Mouse (Mus musculus) forebrain, embryonic 14.5 days (tissue): ENCODE measurements at regions not wholly inside any gene's neighbourhood (a gene's known extent, or its start where the extent isn't known, plus 50 kb on each side); places are given as distances from the start of the nearest gene placed in this dataset.
"Not testable (repeated sequence)": the region's sequence is repeated elsewhere in the genome, so short reads cannot be mapped to it uniquely, and the experiment has no call there.

ENCODE experiments used
- ATAC-seq: fragments of 200-750 bp; cut with Nextera tagmentation; 2 replicates; pipeline ENCODE4 v1.8.0; 2017; ENCODE audit warnings: mild to moderate bottlenecking, moderate library complexity
- DNase-seq: peaks from one replicate; pipeline ENCODE4 v3.0.0-alpha.2; 2015; ENCODE audit warnings: low spot score
- H3K27ac ChIP-seq: fragments of 300-500 bp; sonication (generic); 2 replicates; pipeline ENCODE4 v1.5.1; 2014; ENCODE audit warnings: low read depth, mild to moderate bottlenecking, control low read depth, low read length, moderate library complexity
- H3K27me3 ChIP-seq: fragments of 300-500 bp; sonication (generic); replicated peaks from 2 replicates; pipeline ENCODE4 v1.6.1; 2014; ENCODE audit warnings: low read length, control low read depth, mixed read lengths; ENCODE audit not compliant: control insufficient read depth, insufficient read depth
- H3K36me3 ChIP-seq: fragments of 300-500 bp; sonication (generic); 2 replicates; pipeline ENCODE4 v1.6.1; 2014; ENCODE audit warnings: low read length, control low read depth; ENCODE audit not compliant: control insufficient read depth, insufficient read depth
- H3K4me1 ChIP-seq: fragments of 300-500 bp; sonication (generic); 2 replicates; pipeline ENCODE4 v1.6.1; 2014; ENCODE audit warnings: antibody characterized with exemption, low read length, control low read depth; ENCODE audit not compliant: control insufficient read depth, insufficient read depth
- H3K4me2 ChIP-seq: fragments of 300-500 bp; sonication (generic); 2 replicates; pipeline ENCODE4 v1.6.1; 2014; ENCODE audit warnings: mild to moderate bottlenecking, control low read depth, low read length
- H3K4me3 ChIP-seq: fragments of 300-500 bp; sonication (generic); 2 replicates; pipeline ENCODE4 v1.5.1; 2014; ENCODE audit warnings: low read depth, low read length, control low read depth
- H3K9ac ChIP-seq: fragments of 300-500 bp; sonication (generic); 2 replicates; pipeline ENCODE4 v1.6.1; 2014; ENCODE audit warnings: mild to moderate bottlenecking, low read length, control low read depth, moderate library complexity
- H3K9me3 ChIP-seq: fragments of 300-500 bp; sonication (generic); replicated peaks from 2 replicates; pipeline ENCODE4 v1.6.1; 2016; ENCODE audit warnings: low read length, control low read depth, mixed read lengths; ENCODE audit not compliant: control insufficient read depth
- WGBS: fragments of 180-500 bp; shearing (Covaris S2); extraction: QIAGEN DNeasy Blood & Tissue Kit; methylation state at CpG from one replicate; pipeline ENCODE4 v1.1.7; 2014; 5-methylcytosine and 5-hydroxymethylcytosine counted together

GRCm38 (mm10) chr2:48349794-48350193 lies 464.1 kb upstream of the Acvr2a start:
- ATAC-seq = no peak
- H3K9ac ChIP-seq = no peak overlapping the region

GRCm38 (mm10) chr2:48350206-48350605 lies 463.7 kb upstream of the Acvr2a start:
- no peak overlapping the region for H3K4me2 ChIP-seq
- no peaks in the 10 kb centered on the region for H3K36me3 ChIP-seq
- no peak for ATAC-seq
- H3K27ac ChIP-seq = no peak overlapping the region
- H3K27me3 ChIP-seq = no peaks in the 10 kb centered on the region
- no peak overlapping the region for H3K9ac ChIP-seq
- DNase-seq = no peak
- H3K9me3 ChIP-seq = no peaks in the 10 kb centered on the region
- no peaks in the 10 kb centered on the region for H3K4me1 ChIP-seq
- 91% methylated on average over 1 of the region's 1 CpGs for WGBS
- H3K4me3 ChIP-seq = no peak overlapping the region

More at GRCm38 (mm10) chr2:48349794-48350193, 464.1 kb upstream of the Acvr2a start:
- DNase-seq = no peak
- no peaks in the 10 kb centered on the region for H3K4me1 ChIP-seq
- no peaks in the 10 kb centered on the region for H3K9me3 ChIP-seq
- no peak overlapping the region for H3K4me2 ChIP-seq
- H3K4me3 ChIP-seq = no peak overlapping the region
- H3K27me3 ChIP-seq = no peaks in the 10 kb centered on the region
- no peak overlapping the region for H3K27ac ChIP-seq
- H3K36me3 ChIP-seq = no peaks in the 10 kb centered on the region
- 89% methylated on average over 3 of the region's 3 CpGs for WGBS

- H3K36me3 ChIP-seq, H3K9ac ChIP-seq, ATAC-seq, H3K27ac ChIP-seq, H3K4me2 ChIP-seq, H3K4me3 ChIP-seq, H3K4me1 ChIP-seq, H3K27me3 ChIP-seq, DNase-seq, H3K9me3 ChIP-seq: not testable (repeated sequence)
- WGBS = 89% methylated on average over 4 of the region's 4 CpGs
These were observed 442.3 kb upstream of the Acvr2a start for GRCm38 (mm10) chr2:48371572-48371971.

- Histone ChIP-seq H3K4me2 (no peak overlapping the region), H3K9ac (no peak overlapping the region), H3K27ac (no peak overlapping the region), H3K27me3 (no peaks in the 10 kb centered on the region), H3K4me1 (no peaks in the 10 kb centered on the region), H3K36me3 (no peaks in the 10 kb centered on the region), H3K9me3 (no peaks in the 10 kb centered on the region), H3K4me3 (no peak overlapping the region)
- ATAC-seq = no peak
- no peak for DNase-seq
These were observed 440.8 kb upstream of the Acvr2a start for GRCm38 (mm10) chr2:48373086-48373485.

GRCm38 (mm10) chr2:48374302-48374701 lies 439.6 kb upstream of the Acvr2a start:
- WGBS = 84% methylated on average over 4 of the region's 4 CpGs
- Histone ChIP-seq H3K4me2 (no peak overlapping the region), H3K9me3 (no peaks in the 10 kb centered on the region), H3K27me3 (no peaks in the 10 kb centered on the region), H3K36me3 (no peaks in the 10 kb centered on the region), H3K27ac (no peak overlapping the region), H3K4me1 (no peaks in the 10 kb centered on the region), H3K4me3 (no peak overlapping the region), H3K9ac (no peak overlapping the region)
- DNase-seq (no peak), ATAC-seq (no peak)

GRCm38 (mm10) chr2:48378160-48378559 lies 435.7 kb upstream of the Acvr2a start:
- no peak for ATAC-seq
- WGBS = 79% methylated on average over 1 of the region's 1 CpGs
- no peak overlapping the region for H3K27ac ChIP-seq
- no peaks in the 10 kb centered on the region for H3K36me3 ChIP-seq
- H3K9me3 ChIP-seq = no peaks in the 10 kb centered on the region
- no peak for DNase-seq
- no peaks in the 10 kb centered on the region for H3K4me1 ChIP-seq
- no peak overlapping the region for H3K4me2 ChIP-seq
- H3K27me3 ChIP-seq = no peaks in the 10 kb centered on the region
- H3K4me3 ChIP-seq = no peak overlapping the region
- no peak overlapping the region for H3K9ac ChIP-seq

GRCm38 (mm10) chr2:48378749-48379148 lies 435.2 kb upstream of the Acvr2a start:
- ATAC-seq (no peak), DNase-seq (no peak)
- Histone ChIP-seq H3K27ac (no peak overlapping the region), H3K36me3 (no peaks in the 10 kb centered on the region), H3K4me1 (no peaks in the 10 kb centered on the region), H3K9ac (no peak overlapping the region), H3K27me3 (no peaks in the 10 kb centered on the region), H3K4me3 (no peak overlapping the region), H3K4me2 (no peak overlapping the region), H3K9me3 (no peaks in the 10 kb centered on the region)
- 91% methylated on average over 2 of the region's 2 CpGs for WGBS

- Histone ChIP-seq H3K9me3 (no peaks in the 10 kb centered on the region), H3K27ac (no peak overlapping the region), H3K27me3 (no peaks in the 10 kb centered on the region), H3K36me3 (no peaks in the 10 kb centered on the region), H3K4me3 (no peak overlapping the region), H3K4me1 (no peaks in the 10 kb centered on the region), H3K9ac (no peak overlapping the region), H3K4me2 (no peak overlapping the region)
- DNase-seq (peak; percentile 41), ATAC-seq (0 out of 2 replicates have a peak, but pooled peaks have one; percentile 42)
- WGBS = 69% methylated on average over 5 of the region's 5 CpGs
These were observed 433.8 kb upstream of the Acvr2a start for GRCm38 (mm10) chr2:48380140-48380539.

GRCm38 (mm10) chr2:48380786-48381185 lies 433.1 kb upstream of the Acvr2a start:
- Histone ChIP-seq H3K4me3 (no peak overlapping the region), H3K9me3 (no peaks in the 10 kb centered on the region), H3K27ac (no peak overlapping the region), H3K4me1 (no peaks in the 10 kb centered on the region), H3K4me2 (no peak overlapping the region), H3K9ac (no peak overlapping the region), H3K36me3 (no peaks in the 10 kb centered on the region), H3K27me3 (no peaks in the 10 kb centered on the region)
- DNase-seq = no peak
- ATAC-seq = no peak
- 69% methylated on average over 2 of the region's 2 CpGs for WGBS
